Comparison of ENCODE assay signal across 17 mouse cellular contexts in the genomic region with DNA sequence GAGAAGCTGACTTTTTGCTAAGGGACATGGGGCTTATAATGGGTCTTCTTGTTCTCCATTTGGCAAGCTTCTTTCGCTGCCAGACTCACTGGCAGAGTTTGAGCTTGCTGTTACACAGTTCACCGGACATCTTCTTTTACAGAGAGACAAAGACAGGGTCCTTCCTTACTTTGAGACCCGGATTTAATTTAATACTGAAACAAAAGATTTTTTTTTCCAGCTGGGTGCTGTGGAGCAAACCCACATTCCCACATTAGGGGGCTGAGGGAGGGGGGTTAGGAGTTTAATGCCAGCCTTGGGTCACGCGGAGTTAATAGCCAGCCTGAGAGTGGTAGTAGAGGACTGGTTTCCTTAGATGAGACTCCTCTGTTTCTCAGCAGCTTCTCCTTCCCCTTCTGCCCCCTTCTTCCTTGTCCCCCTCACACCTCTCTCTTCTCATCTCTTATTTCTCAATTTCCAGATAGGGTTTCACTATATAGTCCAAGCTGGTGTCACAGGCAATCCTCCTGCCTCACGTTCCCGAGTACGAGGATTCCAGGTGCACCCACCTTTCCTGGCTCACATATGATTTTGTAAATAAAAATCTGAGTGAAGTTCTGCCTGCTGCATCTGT. TPM values are rescaled to one million over a fixed set of nuclear protein-coding genes. Genes with fewer than 3 reads are reported as not detected.
DNase-seq lines count a peak whose midpoint lies in the region; ATAC-seq lines count a peak whose summit lies in the region.
"Had no signal": no experiment of that assay in that cellular context is flagged by ENCODE, and none has a peak within 500 bp of the region (broad histone marks: within the 10 kb centered on the region; RNA-seq: fewer than 3 reads in every experiment).

No protein-coding gene starts in this region.

- no peaks in the 10 kb centered on the region for H3K4me1 ChIP-seq in heart, embryonic 10.5 days
- no peaks in the 10 kb centered on the region for H3K4me1 ChIP-seq in neural tube, embryonic 13.5 days (replicated peaks)
- H3K4me1 ChIP-seq in liver, embryonic 12.5 days: no peaks in the 10 kb centered on the region
- H3K4me1 ChIP-seq: embryonic facial prominence, embryonic 13.5 days; limb, embryonic 15.5 days had no signal

- H3K36me3 ChIP-seq in heart, embryonic 10.5 days: no peaks in the 10 kb centered on the region
- no peaks in the 10 kb centered on the region for H3K36me3 ChIP-seq in neural tube, embryonic 13.5 days
- no peaks in the 10 kb centered on the region for H3K36me3 ChIP-seq in liver, embryonic 12.5 days
- H3K36me3 ChIP-seq: embryonic facial prominence, embryonic 13.5 days; limb, embryonic 15.5 days had no signal

- ATAC-seq in neural tube, embryonic 13.5 days (ENCODE audit: low read depth): peak; percentile 78
- peak; percentile 55; the same call in 1 of the 2 replicates for ATAC-seq in megakaryocyte progenitor cell, adult 5-6 weeks (replicated peaks; ENCODE audit: poor library complexity)
- no peak for ATAC-seq in liver, embryonic 12.5 days
- ATAC-seq: inflammation-experienced regulatory T-cells, adult 6 months had no signal

- no peak overlapping the region for H3K9ac ChIP-seq in neural tube, embryonic 13.5 days
- H3K9ac ChIP-seq in liver, embryonic 12.5 days: no peak overlapping the region
- H3K9ac ChIP-seq: embryonic facial prominence, embryonic 13.5 days; limb, embryonic 15.5 days had no signal

- H3K4me3 ChIP-seq in heart, embryonic 10.5 days: no peak overlapping the region
- no peak overlapping the region for H3K4me3 ChIP-seq in neural tube, embryonic 13.5 days
- H3K4me3 ChIP-seq in liver, embryonic 12.5 days: no peak overlapping the region
- H3K4me3 ChIP-seq: embryonic facial prominence, embryonic 13.5 days; gastrocnemius, adult 2 months; heart, adult 2 months; limb, embryonic 15.5 days had no signal

- DNase-seq in heart, adult 11 months: peak; percentile 55
- DNase-seq in heart, embryonic 10.5 days (ENCODE audit: low spot score): no peak
- no peak for DNase-seq in neural tube, embryonic 10.5 days (ENCODE audit: extremely low spot score, low spot score)
- DNase-seq in urinary bladder, postnatal 4 days (ENCODE audit: low spot score in 2 of 2): no peak
- DNase-seq: adrenal gland, postnatal 10 days; gastrocnemius, adult 2 months; heart, adult 2 months; lung, adult 2 months; lung, postnatal 4 days; right cerebral cortex, postnatal 4 days; thymus, adult 18-20 months had no signal

- H3K27ac ChIP-seq in heart, embryonic 10.5 days: no peak overlapping the region
- H3K27ac ChIP-seq in neural tube, embryonic 13.5 days (replicated peaks): no peak overlapping the region
- no peak overlapping the region for H3K27ac ChIP-seq in liver, embryonic 12.5 days
- H3K27ac ChIP-seq: embryonic facial prominence, embryonic 13.5 days; gastrocnemius, adult 2 months; heart, adult 2 months; limb, embryonic 15.5 days had no signal

- no peaks in the 10 kb centered on the region for H3K27me3 ChIP-seq in heart, embryonic 10.5 days (ENCODE audit: insufficient read depth, poor library complexity, severe bottlenecking)
- no peaks in the 10 kb centered on the region for H3K27me3 ChIP-seq in neural tube, embryonic 13.5 days
- no peaks in the 10 kb centered on the region for H3K27me3 ChIP-seq in liver, embryonic 12.5 days (replicated peaks)
- H3K27me3 ChIP-seq: embryonic facial prominence, embryonic 13.5 days; limb, embryonic 15.5 days had no signal

- WGBS in heart, embryonic 10.5 days: 85% methylated on average over 8 of the region's 8 CpGs
- WGBS in neural tube, embryonic 13.5 days: 73% methylated on average over 8 of the region's 8 CpGs
- 73% methylated on average over 8 of the region's 8 CpGs for WGBS in liver, embryonic 12.5 days (ENCODE audit: insufficient replicate concordance)

- H3K4me2 ChIP-seq in neural tube, embryonic 13.5 days: no peak overlapping the region
- no peak overlapping the region for H3K4me2 ChIP-seq in liver, embryonic 12.5 days
- H3K4me2 ChIP-seq: embryonic facial prominence, embryonic 13.5 days; limb, embryonic 15.5 days had no signal

- H3K9me3 ChIP-seq in heart, embryonic 10.5 days: no peaks in the 10 kb centered on the region
- H3K9me3 ChIP-seq in neural tube, embryonic 13.5 days: no peaks in the 10 kb centered on the region
- no peaks in the 10 kb centered on the region for H3K9me3 ChIP-seq in liver, embryonic 12.5 days (replicated peaks)
- H3K9me3 ChIP-seq: embryonic facial prominence, embryonic 13.5 days; limb, embryonic 15.5 days had no signal

RNA-seq across cellular contexts. Expression of a gene that starts 7.7 kb away (rescaled TPM):
- polyA plus RNA-seq in heart, embryonic 10.5 days (2016; fragmentation: Nextera tagmentation; extraction: Ambion mirVana): 38.1 and 42.0 TPM in 2 replicates
- polyA plus RNA-seq in neural tube, embryonic 13.5 days (2015; fragmentation: Nextera tagmentation; extraction: Ambion mirVana): 40.0 and 41.6 TPM in 2 replicates
- total RNA-seq in megakaryocyte progenitor cell, adult 5-6 weeks (2015): 62.2 and 65.0 TPM in 2 replicates
- total RNA-seq in megakaryocyte progenitor cell, adult 5-6 weeks (2017): 61.4 and 68.6 TPM in 2 replicates
- polyA plus RNA-seq in liver, embryonic 12.5 days (2016; fragmentation: Nextera tagmentation; extraction: Ambion mirVana): 38.0 and 39.3 TPM in 2 replicates
